Mouse (Mus musculus): ENCODE data around the gene Gm960.

GRCm38 (mm10) chr19:4622780-4623179 lies 75.7 kb downstream of the Gm960 start:
- no peak for TF ChIP-seq CTCF (IDR thresholded peaks at IDR 0.05; ENCODE audit: extremely low read depth, insufficient read length, insufficient replicate concordance, low read depth, low read length)
- TF ChIP-seq POLR2A (IDR thresholded peaks at IDR 0.05; ENCODE audit: low read depth, low read length) = no peak
